Mouse (Mus musculus) liver, postnatal 0 days (tissue): Measurements from ENCODE around the gene Rhoj. TPM values are rescaled to one million over a fixed set of nuclear protein-coding genes. Genes with fewer than 3 reads are reported as not detected.

Experiments
- ATAC-seq: fragments of 200-750 bp; cut with Nextera tagmentation; 2 replicates; pipeline ENCODE4 v1.8.0; 2017; ENCODE audit warnings: mild to moderate bottlenecking, moderate library complexity
- DNase-seq: peaks from one replicate; pipeline ENCODE4 v3.0.0-alpha.2; 2016
- H3K27ac ChIP-seq: fragments of 300-500 bp; sonication (generic); 2 replicates; pipeline ENCODE4 v1.5.1; 2014; ENCODE audit warnings: antibody characterized with exemption, moderate library complexity, mild to moderate bottlenecking, low read depth
- H3K27me3 ChIP-seq: fragments of 300-500 bp; sonication (generic); 2 replicates; pipeline ENCODE4 v1.6.1; 2014; ENCODE audit warnings: low read length, control low read depth, mixed read lengths; ENCODE audit not compliant: insufficient read depth
- H3K36me3 ChIP-seq: fragments of 300-500 bp; sonication (generic); replicated peaks from 2 replicates; pipeline ENCODE4 v1.6.1; 2014; ENCODE audit warnings: mild to moderate bottlenecking, control low read depth, low read length, moderate library complexity, mixed read lengths; ENCODE audit not compliant: insufficient read depth
- H3K4me1 ChIP-seq: fragments of 300-500 bp; sonication (generic); 2 replicates; pipeline ENCODE4 v1.6.1; 2014; ENCODE audit warnings: antibody characterized with exemption, mild to moderate bottlenecking, control low read depth; ENCODE audit not compliant: insufficient read depth
- H3K4me2 ChIP-seq: fragments of 300-500 bp; sonication (generic); 2 replicates; pipeline ENCODE4 v1.6.1; 2014; ENCODE audit warnings: low read depth, mild to moderate bottlenecking, low read length, moderate library complexity, mixed read lengths
- H3K4me3 ChIP-seq: fragments of 300-500 bp; sonication (generic); 2 replicates; pipeline ENCODE4 v1.5.1; 2014; ENCODE audit warnings: low read depth, low read length
- H3K9ac ChIP-seq: fragments of 300-500 bp; sonication (generic); replicated peaks from 2 replicates; pipeline ENCODE4 v1.6.1; 2014; ENCODE audit warnings: mild to moderate bottlenecking, moderate library complexity
- H3K9me3 ChIP-seq: fragments of 300-500 bp; sonication (generic); 2 replicates; pipeline ENCODE4 v1.6.1; 2016; ENCODE audit warnings: mild to moderate bottlenecking, control low read depth, low read length, mixed read lengths
- CTCF ChIP-seq: sonication (generic); IDR thresholded peaks from 2 replicates; pipeline ENCODE4 v1.5.1; 2016; ENCODE audit warnings: antibody characterized with exemption, low read depth
- EP300 ChIP-seq: IDR thresholded peaks from 2 replicates; pipeline ENCODE4 v1.6.1; 2016; ENCODE audit warnings: antibody characterized with exemption, low read depth, mild to moderate bottlenecking
- WGBS: fragments of 180-500 bp; shearing (Covaris S2); extraction: QIAGEN DNeasy Blood & Tissue Kit; methylation state at CpG from one replicate; pipeline ENCODE4 v1.1.7; 2014; ENCODE audit not compliant: insufficient replicate concordance; 5-methylcytosine and 5-hydroxymethylcytosine counted together
- polyA plus RNA-seq: library from polyadenylated mRNA; unstranded; fragments of >200 nt; fragmentation: Nextera tagmentation; extraction: Ambion mirVana; gene quantifications from 2 replicates; pipeline ENCODE4 v1.2.1, GENCODE M21; 2015

Rhoj gene
- polyA plus RNA-seq, 1 experiment from 2014 or later: 6.8 TPM

DNA sequence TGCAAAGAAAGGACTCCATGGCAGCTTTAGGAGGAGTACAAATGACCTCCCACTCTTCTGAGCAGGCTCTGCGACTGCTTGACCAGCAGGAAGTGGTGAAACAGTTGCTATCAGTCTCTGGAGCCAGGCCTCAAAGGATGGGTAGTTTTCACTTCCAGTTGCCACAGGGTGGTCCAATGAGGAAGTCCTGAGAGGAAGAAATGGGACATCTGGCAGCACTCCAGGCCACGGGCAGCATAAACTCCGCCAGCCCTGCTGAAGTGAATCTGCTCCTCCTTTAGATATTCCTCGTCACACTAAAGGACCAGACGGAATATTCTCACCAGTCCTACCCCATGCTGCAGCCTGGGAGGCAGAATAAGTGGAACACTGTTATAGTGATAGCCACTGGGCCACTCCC is 140.8 kb downstream of the Rhoj start:
- Histone ChIP-seq H3K9me3 (no peaks in the 10 kb centered on the region), H3K4me3 (no peak overlapping the region), H3K4me2 (no peak overlapping the region), H3K4me1 (0 out of 2 replicates have a peak, but pooled peaks cover 3% of the 10 kb centered on the region), H3K27me3 (no peaks in the 10 kb centered on the region), H3K36me3 (peaks cover 28% of the 10 kb centered on the region), H3K9ac (no peak overlapping the region), H3K27ac (no peak overlapping the region)
- WGBS: 62% methylated on average over 5 of the region's 5 CpGs
- no peak for TF ChIP-seq EP300
- no peak for TF ChIP-seq CTCF
- ATAC-seq: no peak
- DNase-seq: peak; percentile 34

GRCm38 (mm10) chr12:75449475-75449966 is 141.4 kb downstream of the Rhoj start:
- peaks cover 29% of the 10 kb centered on the region for H3K36me3 ChIP-seq
- WGBS: 47% methylated on average over 6 of the region's 6 CpGs
- no peak for TF ChIP-seq EP300
- TF ChIP-seq CTCF: peak; percentile 48; the same call in 1 of the 2 replicates
- H3K27me3 ChIP-seq: no peaks in the 10 kb centered on the region
- H3K9ac ChIP-seq: no peak overlapping the region
- H3K4me2 ChIP-seq: no peak overlapping the region
- ATAC-seq (no peak; the same call in 1 of the 2 replicates), DNase-seq (no peak)
- no peak overlapping the region for H3K27ac ChIP-seq
- H3K9me3 ChIP-seq: no peaks in the 10 kb centered on the region
- H3K4me3 ChIP-seq: no peak overlapping the region
- 0 out of 2 replicates have a peak, but pooled peaks cover 3% of the 10 kb centered on the region for H3K4me1 ChIP-seq

GRCm38 (mm10) chr12:75450011-75450410 is 141.9 kb downstream of the Rhoj start:
- H3K4me1 ChIP-seq: 0 out of 2 replicates have a peak, but pooled peaks cover 3% of the 10 kb centered on the region
- no peak overlapping the region for H3K4me3 ChIP-seq
- no peaks in the 10 kb centered on the region for H3K27me3 ChIP-seq
- H3K9ac ChIP-seq: no peak overlapping the region
- H3K36me3 ChIP-seq: peaks cover 29% of the 10 kb centered on the region
- TF ChIP-seq CTCF (no peak), EP300 (no peak)
- no peak for DNase-seq
- no peak for ATAC-seq
- H3K27ac ChIP-seq: no peak overlapping the region
- H3K9me3 ChIP-seq: no peaks in the 10 kb centered on the region
- 74% methylated on average over 14 of the region's 14 CpGs for whole genome bisulfite sequencing
- no peak overlapping the region for H3K4me2 ChIP-seq

GRCm38 (mm10) chr12:75450592-75450991 is 142.5 kb downstream of the Rhoj start:
- Histone ChIP-seq H3K4me3 (no peak overlapping the region), H3K4me2 (no peak overlapping the region), H3K27ac (no peak overlapping the region), H3K9me3 (no peaks in the 10 kb centered on the region), H3K27me3 (no peaks in the 10 kb centered on the region), H3K4me1 (0 out of 2 replicates have a peak, but pooled peaks cover 3% of the 10 kb centered on the region), H3K9ac (no peak overlapping the region), H3K36me3 (peaks cover 29% of the 10 kb centered on the region)
- ATAC-seq (no peak), DNase-seq (no peak)
- WGBS: 91% methylated on average over 8 of the region's 8 CpGs
- no peak for TF ChIP-seq EP300
- TF ChIP-seq CTCF: no peak

Other genes starting within 250 kb of the Rhoj start
- not detected in 2 replicates for gene Kcnh5, start 131.0 kb upstream of the Rhoj start, polyA plus RNA-seq
- gene Gphb5, start 108.5 kb downstream of the Rhoj start, polyA plus RNA-seq: not detected in 2 replicates